Mouse (Mus musculus) neural tube, embryonic 13.5 days (tissue): ENCODE data around the gene Zbtb20. TPM values are rescaled to one million over a fixed set of nuclear protein-coding genes. Genes with fewer than 3 reads are reported as not detected.

Experiments
- ATAC-seq: fragments of 200-750 bp; cut with Nextera tagmentation; 2 replicates; pipeline ENCODE4 v1.8.0; 2017; ENCODE audit warnings: low read depth, mild to moderate bottlenecking, moderate TSS enrichment, moderate library complexity
- H3K27ac ChIP-seq: fragments of 300-500 bp; sonication (generic); replicated peaks from 2 replicates; pipeline ENCODE4 v1.5.1; 2015; ENCODE audit warnings: moderate library complexity, mild to moderate bottlenecking, inconsistent platforms
- H3K27me3 ChIP-seq: fragments of 300-500 bp; sonication (generic); 2 replicates; pipeline ENCODE4 v1.6.1; 2015; ENCODE audit warnings: mild to moderate bottlenecking, inconsistent platforms
- H3K36me3 ChIP-seq: fragments of 300-500 bp; sonication (generic); 2 replicates; pipeline ENCODE4 v1.6.1; 2015; ENCODE audit warnings: mild to moderate bottlenecking, inconsistent platforms
- H3K4me1 ChIP-seq: fragments of 300-500 bp; sonication (generic); replicated peaks from 2 replicates; pipeline ENCODE4 v1.6.1; 2015; ENCODE audit warnings: inconsistent platforms
- H3K4me2 ChIP-seq: fragments of 300-500 bp; sonication (generic); 2 replicates; pipeline ENCODE4 v1.6.1; 2015; ENCODE audit warnings: inconsistent platforms, mild to moderate bottlenecking, moderate library complexity
- H3K4me3 ChIP-seq: fragments of 300-500 bp; sonication (generic); 2 replicates; pipeline ENCODE4 v1.5.1; 2015; ENCODE audit warnings: mild to moderate bottlenecking, inconsistent platforms
- H3K9ac ChIP-seq: fragments of 300-500 bp; sonication (generic); 2 replicates; pipeline ENCODE4 v1.6.1; 2015; ENCODE audit warnings: moderate library complexity, mild to moderate bottlenecking, inconsistent platforms
- H3K9me3 ChIP-seq: fragments of 300-500 bp; sonication (generic); 2 replicates; pipeline ENCODE4 v1.6.1; 2016; ENCODE audit warnings: inconsistent platforms
- WGBS: fragments of 180-500 bp; shearing (Covaris S2); methylation state at CpG from one replicate; pipeline ENCODE4 v1.1.7; 2015; 5-methylcytosine and 5-hydroxymethylcytosine counted together
- polyA plus RNA-seq: library from polyadenylated mRNA; unstranded; fragments of >200 nt; fragmentation: Nextera tagmentation; extraction: Ambion mirVana; gene quantifications from 2 replicates; pipeline ENCODE4 v1.2.1, GENCODE M21; 2015

The Zbtb20 gene
- polyA plus RNA-seq, 1 experiment from 2014 or later: 71.4 TPM

DNA sequence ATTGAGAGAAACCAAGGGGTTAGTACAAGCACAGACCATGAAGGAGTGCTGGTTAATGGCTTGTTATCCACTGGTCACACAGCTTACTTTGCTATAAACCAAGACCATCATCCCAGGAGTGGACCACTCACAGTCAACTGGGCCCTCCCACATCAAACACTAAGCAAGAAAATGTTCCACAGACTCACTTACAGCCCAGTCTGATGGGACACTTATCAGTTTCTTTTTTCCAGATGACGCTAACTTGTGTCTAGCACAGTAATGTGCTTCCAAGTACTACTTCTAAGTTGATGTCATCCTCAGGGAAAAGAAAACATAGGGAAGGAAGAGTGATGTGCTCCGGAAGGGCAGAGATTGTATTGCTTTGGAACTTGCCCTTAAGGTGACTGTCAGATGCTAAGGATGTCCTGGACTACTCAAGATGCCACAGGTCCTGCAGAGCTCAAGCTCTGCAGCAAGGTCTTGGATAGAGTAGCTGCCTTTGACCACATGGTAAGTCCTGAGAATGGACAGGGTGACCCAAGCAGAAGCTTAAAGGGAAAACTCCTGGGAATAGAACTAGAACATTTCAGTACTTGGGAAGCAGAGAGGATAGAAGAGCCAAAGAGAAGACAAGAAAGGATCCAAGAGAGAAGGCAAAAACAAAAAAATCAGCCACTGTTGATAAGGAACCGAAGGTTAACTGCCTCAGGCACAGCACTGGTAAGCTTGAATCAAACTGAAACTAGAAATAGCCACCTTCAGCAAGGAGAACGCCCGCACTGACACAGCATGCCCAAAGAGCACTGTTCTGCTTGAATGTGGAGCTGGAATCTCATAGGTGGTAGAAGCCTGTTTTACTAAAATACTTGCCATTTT is 556.1 kb downstream of the Zbtb20 start:
- Histone ChIP-seq H3K36me3 (no peaks in the 10 kb centered on the region), H3K9ac (no peak overlapping the region), H3K4me3 (no peak overlapping the region), H3K4me2 (no peak overlapping the region), H3K4me1 (no peaks in the 10 kb centered on the region), H3K9me3 (no peaks in the 10 kb centered on the region), H3K27ac (no peak overlapping the region), H3K27me3 (no peaks in the 10 kb centered on the region)
- ATAC-seq: no peak
- 88% methylated on average over 5 of the region's 5 CpGs for WGBS

DNA sequence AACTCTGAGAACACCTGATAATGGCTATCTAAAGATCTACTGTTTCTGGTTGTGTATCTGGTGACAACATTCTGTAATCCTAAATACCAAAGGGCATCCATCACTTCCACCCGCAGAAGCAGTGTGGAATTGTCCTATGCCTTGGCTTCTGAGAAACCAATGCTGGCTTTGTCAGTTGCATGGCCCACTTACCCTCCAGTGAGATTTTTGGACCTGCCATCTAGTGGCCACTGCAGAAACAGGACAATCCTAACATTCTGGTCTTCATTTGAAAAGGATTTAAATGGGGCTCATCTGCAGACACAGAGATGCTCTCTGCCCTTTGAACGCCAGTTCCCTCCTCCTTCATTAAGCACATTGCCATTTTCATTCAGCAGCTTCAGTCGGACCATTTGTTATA is 559.3 kb downstream of the Zbtb20 start:
- no peak overlapping the region for H3K4me2 ChIP-seq
- no peaks in the 10 kb centered on the region for H3K27me3 ChIP-seq
- ATAC-seq: no peak
- no peak overlapping the region for H3K9ac ChIP-seq
- H3K36me3 ChIP-seq: no peaks in the 10 kb centered on the region
- 42% methylated on average over 3 of the region's 3 CpGs for WGBS
- no peak overlapping the region for H3K4me3 ChIP-seq
- H3K9me3 ChIP-seq: no peaks in the 10 kb centered on the region
- no peak overlapping the region for H3K27ac ChIP-seq
- no peaks in the 10 kb centered on the region for H3K4me1 ChIP-seq

DNA sequence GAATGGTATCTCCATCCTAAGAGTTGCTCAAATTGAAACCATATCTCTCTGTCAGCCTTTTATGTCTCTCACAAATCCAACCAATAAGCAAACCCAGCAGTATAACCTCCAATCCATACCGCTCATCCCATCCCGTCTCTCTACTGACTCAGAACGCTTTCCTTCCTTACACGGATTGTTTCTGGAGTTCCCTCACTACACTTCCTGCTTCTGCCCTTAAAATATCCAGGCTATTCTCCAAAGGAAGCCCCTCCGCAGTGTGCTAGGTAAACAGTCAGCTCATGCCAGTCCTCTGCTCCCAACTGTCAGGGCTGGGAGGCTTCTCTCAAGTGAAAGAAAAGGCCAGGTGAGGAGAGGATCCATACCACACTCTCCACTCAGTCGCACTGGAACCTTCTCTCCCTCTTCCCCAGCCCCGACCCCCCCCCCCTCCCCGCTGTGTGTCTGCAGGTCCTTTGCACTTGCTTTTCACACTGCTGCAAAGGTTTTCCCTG is 563.2 kb downstream of the Zbtb20 start:
- Histone ChIP-seq H3K9me3 (no peaks in the 10 kb centered on the region), H3K4me2 (no peak overlapping the region), H3K9ac (no peak overlapping the region), H3K4me3 (no peak overlapping the region), H3K36me3 (no peaks in the 10 kb centered on the region), H3K4me1 (peaks cover 4% of the 10 kb centered on the region; the same call in 1 of the 2 replicates), H3K27ac (no peak overlapping the region), H3K27me3 (no peaks in the 10 kb centered on the region)
- no peak for ATAC-seq
- WGBS: 74% methylated on average over 8 of the region's 8 CpGs

DNA sequence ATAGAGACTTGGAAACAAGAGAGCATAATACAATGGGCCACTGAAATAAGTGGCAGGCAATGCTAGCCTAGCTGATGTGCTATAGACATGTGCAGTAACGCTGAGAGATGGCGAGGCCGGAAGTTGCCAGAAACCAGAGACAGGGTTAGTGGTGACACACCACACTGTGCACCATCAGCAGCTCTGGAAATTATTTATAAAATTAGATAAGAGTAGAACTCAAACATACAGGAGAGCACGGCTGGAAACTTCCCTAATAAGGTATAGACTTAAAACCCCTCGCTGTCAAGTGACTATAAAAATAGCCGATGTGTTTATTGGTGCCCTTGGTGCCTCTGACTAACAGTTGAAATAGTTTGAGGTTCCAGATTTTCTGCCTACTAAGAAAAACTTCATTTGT is 565.7 kb downstream of the Zbtb20 start:
- Histone ChIP-seq H3K4me3 (no peak overlapping the region), H3K4me1 (peaks cover 4% of the 10 kb centered on the region; the same call in 1 of the 2 replicates), H3K27me3 (no peaks in the 10 kb centered on the region), H3K27ac (no peak overlapping the region), H3K9me3 (no peaks in the 10 kb centered on the region), H3K36me3 (no peaks in the 10 kb centered on the region), H3K4me2 (no peak overlapping the region), H3K9ac (no peak overlapping the region)
- WGBS: 87% methylated on average over 6 of the region's 6 CpGs
- no peak for ATAC-seq

DNA sequence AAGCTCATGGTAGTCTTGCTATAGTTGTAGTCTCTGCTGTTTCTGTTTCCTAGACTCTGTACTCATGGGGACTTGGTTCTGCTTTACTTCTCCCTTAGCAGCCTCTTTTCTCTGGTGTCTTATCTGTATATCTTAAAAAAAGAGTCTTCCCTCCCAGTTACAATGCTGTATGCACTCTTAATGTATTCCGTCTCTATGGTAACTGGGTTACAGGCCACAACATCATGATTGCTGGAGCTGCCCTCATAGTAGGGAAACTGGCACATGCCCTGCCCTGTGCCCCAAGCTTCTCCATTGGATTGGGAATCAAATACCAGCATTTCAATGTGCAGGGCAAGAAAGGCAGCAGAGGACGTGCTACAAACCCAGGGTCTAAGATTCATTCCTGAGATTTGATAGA is 567.4 kb downstream of the Zbtb20 start:
- Histone ChIP-seq H3K27ac (no peak overlapping the region), H3K9ac (no peak overlapping the region), H3K9me3 (no peaks in the 10 kb centered on the region), H3K4me2 (no peak overlapping the region), H3K36me3 (no peaks in the 10 kb centered on the region), H3K4me3 (no peak overlapping the region), H3K4me1 (peaks cover 4% of the 10 kb centered on the region; the same call in 1 of the 2 replicates), H3K27me3 (no peaks in the 10 kb centered on the region)
- no peak for ATAC-seq
- 74% methylated on average over 2 of the region's 2 CpGs for WGBS

DNA sequence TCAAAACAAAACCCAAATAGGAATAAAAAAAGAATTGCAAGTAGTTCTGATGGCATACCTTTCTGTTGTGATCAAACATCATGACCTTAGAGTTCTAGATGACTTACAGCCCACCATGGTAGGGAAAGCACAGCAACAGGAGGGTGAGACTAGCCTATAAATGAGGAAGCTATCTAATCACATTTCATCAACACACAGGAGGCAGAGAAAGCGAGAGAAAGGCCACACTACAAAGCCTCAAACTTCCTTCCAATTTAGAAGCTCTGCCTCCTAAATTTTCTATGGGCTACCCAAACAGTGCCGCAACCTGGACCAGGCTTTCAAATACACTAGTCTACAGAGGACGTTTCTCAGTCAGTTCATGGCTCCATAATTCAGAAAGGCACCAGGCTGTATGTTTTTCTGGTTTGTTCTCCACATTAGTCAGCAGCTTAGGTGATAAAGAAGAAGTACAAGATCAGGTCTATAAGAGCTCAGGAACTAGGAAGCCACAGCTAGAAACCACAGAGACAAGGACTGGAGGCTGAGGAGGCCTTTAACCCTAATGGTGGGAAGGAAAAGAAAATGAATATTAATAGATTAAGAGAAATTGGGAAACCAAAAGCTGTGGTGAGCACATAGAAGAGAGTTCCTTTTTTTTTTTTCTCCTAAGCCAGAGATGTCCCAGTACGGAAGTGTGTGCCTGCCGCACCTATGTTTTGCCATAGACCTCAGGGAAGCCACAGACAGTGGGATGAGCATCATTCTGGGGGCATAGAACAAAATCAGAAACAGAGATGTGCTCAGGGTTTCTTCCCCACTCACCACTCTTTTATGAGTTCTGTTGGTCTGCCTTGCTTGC is 572.7 kb downstream of the Zbtb20 start:
- H3K27me3 ChIP-seq: no peaks in the 10 kb centered on the region
- no peak overlapping the region for H3K4me2 ChIP-seq
- no peak overlapping the region for H3K4me3 ChIP-seq
- WGBS: 93% methylated on average over 5 of the region's 5 CpGs
- H3K4me1 ChIP-seq: no peaks in the 10 kb centered on the region
- no peak for ATAC-seq
- no peak overlapping the region for H3K27ac ChIP-seq
- H3K9ac ChIP-seq: no peak overlapping the region
- no peaks in the 10 kb centered on the region for H3K9me3 ChIP-seq
- H3K36me3 ChIP-seq: no peaks in the 10 kb centered on the region

DNA sequence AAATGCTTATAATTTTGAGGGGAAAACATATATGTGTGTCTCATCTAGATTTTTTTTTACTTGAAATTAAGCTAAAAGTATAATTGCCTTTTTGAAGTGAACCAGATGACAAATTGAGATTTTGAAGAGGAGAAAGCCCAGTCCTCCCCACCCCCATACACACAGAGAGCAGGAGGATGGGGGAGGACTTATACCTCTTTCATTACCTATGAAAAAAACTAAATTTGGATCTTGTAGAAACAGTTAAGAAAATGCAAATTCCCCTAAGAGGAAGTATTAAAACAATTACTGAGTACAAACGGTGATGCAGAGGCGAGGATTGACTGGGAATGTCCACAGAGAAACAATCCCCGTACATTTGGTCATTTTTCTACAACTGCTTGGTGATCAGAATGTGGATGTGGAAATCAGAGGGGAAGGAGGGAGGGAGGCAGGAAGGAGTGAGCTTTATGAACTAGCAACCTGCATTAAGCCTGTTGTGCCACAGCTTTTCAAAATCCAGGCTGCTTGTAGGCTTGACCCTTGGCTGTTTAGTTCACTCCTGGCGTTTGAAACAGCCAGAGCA is 578.8 kb downstream of the Zbtb20 start:
- Histone ChIP-seq H3K4me1 (no peaks in the 10 kb centered on the region), H3K27me3 (no peaks in the 10 kb centered on the region), H3K4me3 (no peak overlapping the region), H3K9me3 (no peaks in the 10 kb centered on the region), H3K27ac (no peak overlapping the region), H3K36me3 (no peaks in the 10 kb centered on the region), H3K9ac (no peak overlapping the region), H3K4me2 (no peak overlapping the region)
- ATAC-seq: no peak
- WGBS: 70% methylated on average over 4 of the region's 4 CpGs

DNA sequence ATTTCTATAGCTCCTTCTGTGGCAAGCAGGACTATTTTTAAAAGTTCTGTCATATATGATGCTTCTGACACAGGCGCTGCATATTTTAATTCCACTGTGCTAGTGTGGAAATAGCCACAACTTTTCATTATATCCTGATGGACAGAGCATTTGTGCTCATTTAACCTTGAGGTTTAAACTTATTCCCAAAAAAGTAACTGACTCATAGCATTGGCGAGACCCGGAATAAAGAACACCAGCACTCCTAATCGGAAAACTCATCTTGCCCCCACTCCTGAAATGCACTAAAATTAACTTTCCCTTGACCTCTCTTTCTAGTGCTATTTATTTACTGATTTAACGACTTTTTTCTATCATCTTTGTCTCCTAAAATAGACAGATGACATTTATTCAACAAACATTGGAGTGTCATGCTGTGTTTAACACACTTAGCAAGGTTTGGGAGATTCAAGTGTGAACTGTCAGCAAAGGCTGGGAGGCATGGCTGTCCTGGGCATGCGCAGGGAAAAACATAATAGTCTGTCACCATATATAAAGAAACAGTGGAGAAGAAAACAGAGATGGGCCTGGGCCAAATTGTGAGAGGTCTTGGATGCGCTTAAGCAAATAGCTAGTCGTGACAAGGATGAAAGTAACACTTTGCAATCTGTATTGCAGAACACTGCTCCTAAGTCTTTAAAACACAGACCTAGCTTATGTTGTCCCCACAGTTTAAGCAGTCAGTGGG is 580.9 kb downstream of the Zbtb20 start:
- H3K9ac ChIP-seq: no peak overlapping the region
- ATAC-seq: no peak
- 76% methylated on average over 8 of the region's 8 CpGs for WGBS
- no peak overlapping the region for H3K4me2 ChIP-seq
- no peaks in the 10 kb centered on the region for H3K9me3 ChIP-seq
- no peaks in the 10 kb centered on the region for H3K27me3 ChIP-seq
- H3K4me1 ChIP-seq: no peaks in the 10 kb centered on the region
- no peak overlapping the region for H3K4me3 ChIP-seq
- no peaks in the 10 kb centered on the region for H3K36me3 ChIP-seq
- H3K27ac ChIP-seq: no peak overlapping the region

DNA sequence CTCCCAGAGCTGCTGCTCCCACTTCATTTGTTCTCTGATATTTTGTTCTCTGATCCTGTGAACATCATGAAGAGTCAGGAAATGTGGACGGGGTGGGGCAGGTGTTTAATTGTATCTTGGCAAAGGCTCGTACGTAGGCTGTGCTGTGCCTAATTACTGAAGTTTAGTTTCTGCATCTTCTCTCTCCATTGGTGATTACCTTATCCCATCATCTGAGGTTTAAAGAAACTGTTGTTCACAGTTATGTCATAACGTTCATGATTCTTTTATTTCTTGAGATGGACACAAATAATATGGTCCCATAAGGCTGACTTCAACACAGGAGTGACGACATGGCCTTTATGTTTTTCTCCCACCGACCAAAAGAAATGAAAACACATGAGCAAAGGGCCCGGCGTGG is 582.1 kb downstream of the Zbtb20 start:
- Histone ChIP-seq H3K9ac (no peak overlapping the region), H3K4me2 (no peak overlapping the region), H3K36me3 (no peaks in the 10 kb centered on the region), H3K4me3 (no peak overlapping the region), H3K9me3 (no peaks in the 10 kb centered on the region), H3K27ac (no peak overlapping the region), H3K4me1 (peaks cover 5% of the 10 kb centered on the region; the same call in 1 of the 2 replicates), H3K27me3 (no peaks in the 10 kb centered on the region)
- 82% methylated on average over 8 of the region's 8 CpGs for WGBS
- ATAC-seq: no peak

DNA sequence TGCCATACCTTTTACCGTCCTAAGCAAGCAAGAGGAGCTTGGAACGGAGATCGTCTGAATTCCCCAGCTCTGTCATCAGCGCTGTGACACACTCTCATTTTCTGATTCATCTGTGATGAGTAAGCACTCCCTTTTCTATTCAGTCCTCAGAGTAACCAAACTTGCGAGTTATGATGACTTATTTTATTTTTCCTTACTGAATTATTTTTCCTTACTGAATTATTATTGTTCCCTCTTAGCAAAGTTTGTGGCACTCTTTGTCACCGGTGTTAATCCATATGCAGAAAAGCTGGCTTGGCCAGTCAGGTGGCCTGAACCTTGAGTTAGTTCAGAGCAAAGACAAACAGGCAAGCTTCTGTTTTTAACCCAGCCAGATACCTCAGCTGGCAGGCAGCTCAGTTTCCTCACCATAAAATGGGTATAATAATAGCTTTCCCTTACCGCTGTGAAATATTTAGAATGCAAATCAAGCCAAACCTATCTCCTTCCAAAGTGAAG is 583.1 kb downstream of the Zbtb20 start:
- no peak for ATAC-seq
- Histone ChIP-seq H3K9me3 (no peaks in the 10 kb centered on the region), H3K27ac (no peak overlapping the region), H3K9ac (no peak overlapping the region), H3K36me3 (no peaks in the 10 kb centered on the region), H3K27me3 (no peaks in the 10 kb centered on the region), H3K4me2 (no peak overlapping the region), H3K4me1 (peaks cover 12% of the 10 kb centered on the region), H3K4me3 (no peak overlapping the region)
- 81% methylated on average over 7 of the region's 7 CpGs for WGBS

DNA sequence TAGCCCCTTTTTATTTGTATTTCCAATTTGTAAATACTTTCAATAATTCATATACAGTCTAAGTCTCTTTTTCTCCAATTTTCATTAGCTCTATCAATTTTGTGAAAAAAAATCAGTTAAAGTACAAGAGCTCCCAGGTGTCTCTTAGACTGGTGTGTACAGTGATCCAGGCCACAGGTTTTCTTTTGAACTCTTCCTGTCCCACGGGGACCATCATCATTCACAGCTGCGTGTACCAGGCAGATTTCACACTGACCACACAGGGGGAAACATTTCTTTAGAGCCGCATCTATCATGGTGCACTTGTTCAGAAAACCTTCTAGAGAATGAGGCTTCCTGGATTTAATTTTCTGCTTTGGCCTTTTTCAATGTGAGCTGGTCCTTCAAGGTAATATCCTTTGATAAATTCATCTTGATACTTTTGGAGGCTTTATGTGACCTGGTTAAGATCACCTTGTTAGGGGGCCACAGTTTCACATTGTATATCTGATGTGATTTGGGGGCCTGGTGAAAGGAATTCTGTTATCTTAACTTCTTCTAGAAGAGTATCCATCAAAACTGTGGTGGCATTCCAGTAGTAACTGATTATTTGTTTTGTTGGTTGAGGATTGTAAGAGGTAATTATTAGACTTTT is 586.2 kb downstream of the Zbtb20 start:
- no peak overlapping the region for H3K4me3 ChIP-seq
- ATAC-seq: no peak
- no peak overlapping the region for H3K4me2 ChIP-seq
- H3K27ac ChIP-seq: no peak overlapping the region
- peaks cover 24% of the 10 kb centered on the region for H3K4me1 ChIP-seq
- H3K9me3 ChIP-seq: no peaks in the 10 kb centered on the region
- no peaks in the 10 kb centered on the region for H3K36me3 ChIP-seq
- H3K27me3 ChIP-seq: no peaks in the 10 kb centered on the region
- H3K9ac ChIP-seq: no peak overlapping the region
- 67% methylated on average over 3 of the region's 3 CpGs for WGBS
